Mouse (Mus musculus) thymus, adult 2 months (tissue): Measurements from ENCODE around the gene Rnf111. TPM values are rescaled to one million over a fixed set of nuclear protein-coding genes. Genes with fewer than 3 reads are reported as not detected.
A peak's percentile ranks its signal among the peaks of the same experiment; 100 is the strongest.

Experiments
- DNase-seq: peaks from one replicate; pipeline ENCODE4 v3.0.0; 2021
- H3K27ac ChIP-seq: fragments of 200-500 bp; 2 replicates; pipeline ENCODE4 v1.5.1; 2012; ENCODE audit warnings: low read length, control low read depth; ENCODE audit not compliant: control insufficient read depth, insufficient read depth
- H3K27me3 ChIP-seq: fragments of 200-500 bp; 2 replicates; pipeline ENCODE4 v1.6.1; 2012; ENCODE audit warnings: mild to moderate bottlenecking, low read length, moderate library complexity, mixed read lengths; ENCODE audit not compliant: control insufficient read depth, insufficient read depth
- H3K36me3 ChIP-seq: fragments of 200-500 bp; 2 replicates; pipeline ENCODE4 v1.6.1; 2012; ENCODE audit warnings: mild to moderate bottlenecking, low read length, moderate library complexity; ENCODE audit not compliant: control insufficient read depth, insufficient read depth
- H3K4me1 ChIP-seq: fragments of 200-500 bp; replicated peaks from 2 replicates; pipeline ENCODE4 v1.6.1; 2012; ENCODE audit warnings: low read length; ENCODE audit not compliant: control insufficient read depth, insufficient read depth
- H3K4me3 ChIP-seq: fragments of 200-500 bp; 2 replicates; pipeline ENCODE4 v1.5.1; 2012; ENCODE audit warnings: mild to moderate bottlenecking, low read length, control low read depth, moderate library complexity; ENCODE audit not compliant: control insufficient read depth, insufficient read depth
- CTCF ChIP-seq: fragments of 200-500 bp; IDR thresholded peaks from 2 replicates; pipeline ENCODE4 v1.5.1; 2012; ENCODE audit warnings: mild to moderate bottlenecking, control low read depth, low read length, moderate library complexity, borderline replicate concordance; ENCODE audit not compliant: control insufficient read depth, poor library complexity, insufficient read depth; ENCODE audit errors: extremely low read depth
- POLR2A ChIP-seq: fragments of 200-500 bp; IDR thresholded peaks from 2 replicates; pipeline ENCODE4 v1.6.1; 2012; ENCODE audit warnings: mild to moderate bottlenecking, low read length, control low read depth, moderate library complexity; ENCODE audit not compliant: control insufficient read depth, poor library complexity, insufficient read depth; ENCODE audit errors: extremely low read depth
- WGBS: fragments of 180-500 bp; shearing (Covaris S2); methylation state at CpG from one replicate; pipeline ENCODE4 v1.1.7; 2018; 5-methylcytosine and 5-hydroxymethylcytosine counted together
- polyA plus RNA-seq: library from polyadenylated mRNA; depleted of rRNA; stranded (reverse); fragments of >200 nt; gene quantifications from 2 replicates; pipeline ENCODE4 v1.2.3, GENCODE M21; 2012

Gene Rnf111
- polyA plus RNA-seq, 1 experiment, result 94.5 TPM

DNA sequence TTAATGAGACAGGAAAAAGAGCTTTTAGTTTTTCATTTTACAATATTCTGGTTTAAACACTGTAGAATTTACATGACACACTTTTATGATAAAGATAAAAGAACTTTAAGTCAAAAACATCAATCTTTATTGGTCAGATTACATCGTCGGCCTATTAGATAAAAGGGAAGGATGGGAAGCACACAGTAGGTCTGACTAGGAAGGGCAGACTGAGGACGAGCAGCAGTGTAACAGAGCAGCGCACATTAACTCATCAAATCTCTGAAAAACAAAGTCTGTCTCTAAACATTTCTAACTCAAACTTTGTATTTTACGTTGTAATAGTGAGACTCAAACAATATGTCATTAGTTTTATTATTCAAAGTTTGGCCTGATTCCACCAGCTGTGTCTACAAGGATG is 54.5 kb downstream of the Rnf111 start:
- H3K36me3 ChIP-seq, result peaks cover 55% of the 10 kb centered on the region

DNA sequence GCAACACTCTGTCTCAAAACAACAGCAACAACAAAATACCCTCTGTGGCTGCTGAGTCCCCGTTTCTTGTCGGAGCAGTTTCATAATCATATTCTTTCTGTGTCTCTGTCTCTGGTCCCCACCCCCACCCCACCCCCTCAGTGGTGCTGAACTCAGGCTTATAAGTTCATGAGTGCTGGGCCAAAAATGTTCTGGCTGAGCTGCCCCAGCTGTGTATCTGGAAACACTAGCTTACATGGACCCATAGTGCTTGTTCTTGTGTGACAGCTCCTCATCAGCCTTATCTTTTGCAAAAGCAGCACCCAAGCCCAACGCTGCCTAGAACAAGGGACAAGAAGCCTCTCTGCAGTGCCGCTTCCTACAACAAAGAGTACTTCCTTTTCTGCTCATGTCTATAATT is 63.6 kb downstream of the Rnf111 start:
- no peak overlapping the region for H3K27ac ChIP-seq
- TF ChIP-seq CTCF, result no peak
- no peak for TF ChIP-seq POLR2A
- no peaks in the 10 kb centered on the region for H3K27me3 ChIP-seq
- H3K36me3 ChIP-seq, result peaks cover 61% of the 10 kb centered on the region
- H3K4me1 ChIP-seq, result no peaks in the 10 kb centered on the region
- 93% methylated on average over 4 of the region's 4 CpGs for WGBS
- no peak for DNase-seq
- H3K4me3 ChIP-seq, result no peak overlapping the region

More for the DNA sequence above, 54.5 kb downstream of the Rnf111 start:
- no peak for DNase-seq
- Histone ChIP-seq H3K27ac (no peak overlapping the region), H3K4me3 (no peak overlapping the region), H3K4me1 (peaks cover 4% of the 10 kb centered on the region), H3K27me3 (no peaks in the 10 kb centered on the region)
- TF ChIP-seq CTCF (no peak), POLR2A (no peak)
- 97% methylated on average over 5 of the region's 5 CpGs for WGBS

DNA sequence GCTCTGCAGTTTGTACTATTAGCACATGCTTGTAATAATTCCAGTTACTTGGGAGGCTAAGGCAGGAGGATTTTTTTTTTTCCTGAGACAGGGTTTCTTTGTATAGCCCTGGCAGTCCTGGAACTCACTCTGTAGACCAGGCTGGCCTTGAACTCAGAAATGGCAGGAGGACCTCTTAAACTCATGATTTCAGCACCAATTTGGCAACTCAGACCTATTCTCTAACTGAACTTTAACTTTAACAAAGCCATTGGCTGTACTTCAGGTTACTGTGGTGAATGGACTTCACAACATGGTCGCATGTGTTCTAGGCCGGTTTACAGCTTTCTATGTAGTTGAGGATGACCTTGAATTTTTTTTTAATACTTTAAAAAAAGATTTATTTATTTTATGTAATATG is 80.9 kb downstream of the Rnf111 start:
- Histone ChIP-seq H3K27me3 (no peaks in the 10 kb centered on the region), H3K36me3 (peaks cover 32% of the 10 kb centered on the region), H3K27ac (no peak overlapping the region), H3K4me3 (no peak overlapping the region), H3K4me1 (peaks cover 4% of the 10 kb centered on the region)
- 100% methylated on average over 2 of the region's 2 CpGs for WGBS
- no peak for TF ChIP-seq CTCF
- no peak for TF ChIP-seq POLR2A
- DNase-seq, result no peak

DNA sequence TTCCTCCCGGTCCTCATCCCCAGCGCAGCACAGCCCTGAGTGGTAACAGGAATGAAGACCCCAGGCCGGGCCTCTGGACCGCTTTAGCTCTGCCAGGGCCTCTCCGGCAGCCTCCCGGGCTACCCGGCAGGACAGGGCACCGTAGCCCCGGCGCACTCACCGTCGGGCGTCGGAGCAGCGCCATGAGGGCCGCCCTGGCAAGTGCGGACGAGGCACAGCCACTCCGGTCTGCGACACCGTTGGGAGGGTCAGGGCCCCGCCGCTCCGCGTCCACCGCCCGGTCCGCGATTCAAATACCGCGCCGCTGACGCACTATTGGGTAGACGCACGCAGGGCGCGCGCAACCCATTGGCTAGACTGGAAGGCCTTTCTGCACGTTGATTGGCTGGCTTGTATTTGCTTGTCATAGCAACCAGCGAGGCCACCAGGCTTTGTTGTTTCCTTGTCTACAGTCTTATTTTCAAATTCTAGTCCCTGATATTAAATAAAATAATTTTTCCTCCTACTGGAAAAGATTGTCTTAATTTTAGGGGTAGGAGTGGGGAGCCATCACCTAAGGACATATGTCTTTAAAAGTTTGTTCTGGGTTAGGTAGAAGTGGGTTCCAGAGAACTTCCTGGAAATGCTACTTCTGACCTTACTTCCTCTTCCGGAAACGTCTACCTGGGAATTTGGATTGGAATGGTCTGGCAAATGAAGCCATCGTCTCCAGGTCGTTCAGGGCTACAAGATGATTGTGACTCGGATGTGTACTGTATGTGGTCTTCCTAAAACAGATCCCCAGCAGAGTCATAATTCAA is 82.1 kb downstream of the Rnf111 start, which contains the start of gene Ccnb2:
Ccnb2 (minus strand) TSS at position 291 of the 800 bp plus-strand sequence.
- peaks cover 20% of the 10 kb centered on the region for H3K36me3 ChIP-seq
- peak; percentile 88 for DNase-seq
- peaks cover 4% of the 10 kb centered on the region for H3K4me1 ChIP-seq
- no peak within 1 kb of the TSS for H3K27ac ChIP-seq
- H3K4me3 ChIP-seq, result peak within 1 kb of the TSS; percentile 76
- WGBS, result under 1% methylated on average over 45 of the region's 45 CpGs
- H3K27me3 ChIP-seq, result no peaks in the 10 kb centered on the region
- peak; percentile 65; the same call in 1 of the 2 replicates for TF ChIP-seq POLR2A
- TF ChIP-seq CTCF, result no peak

DNA sequence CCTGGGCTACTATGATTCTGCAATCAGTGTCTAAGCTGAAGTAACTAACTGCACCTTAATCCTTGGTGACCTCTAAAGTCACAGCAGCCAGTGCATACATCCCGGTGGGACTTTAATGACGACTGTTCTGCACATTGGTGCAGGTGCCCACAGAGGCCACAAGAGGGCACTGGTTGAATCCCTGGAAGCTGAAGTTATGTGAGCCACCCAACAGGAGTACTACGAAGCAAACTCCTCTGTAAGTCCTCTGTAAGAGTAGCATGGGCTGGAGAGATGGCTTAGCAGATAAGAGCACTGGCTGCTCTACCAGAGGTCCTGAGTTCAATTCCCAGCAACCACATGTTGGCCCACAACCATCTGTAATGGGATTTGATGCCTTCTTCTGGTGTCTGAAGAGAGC is 87.1 kb downstream of the Rnf111 start:
- Histone ChIP-seq H3K4me3 (no peak overlapping the region), H3K27me3 (no peaks in the 10 kb centered on the region), H3K36me3 (peaks cover 41% of the 10 kb centered on the region), H3K4me1 (peaks cover 4% of the 10 kb centered on the region), H3K27ac (no peak overlapping the region)
- WGBS, result 80% methylated on average over 3 of the region's 3 CpGs
- peak; percentile 39 for DNase-seq
- TF ChIP-seq CTCF (peak; percentile 54; the same call in 1 of the 2 replicates), POLR2A (no peak)

DNA sequence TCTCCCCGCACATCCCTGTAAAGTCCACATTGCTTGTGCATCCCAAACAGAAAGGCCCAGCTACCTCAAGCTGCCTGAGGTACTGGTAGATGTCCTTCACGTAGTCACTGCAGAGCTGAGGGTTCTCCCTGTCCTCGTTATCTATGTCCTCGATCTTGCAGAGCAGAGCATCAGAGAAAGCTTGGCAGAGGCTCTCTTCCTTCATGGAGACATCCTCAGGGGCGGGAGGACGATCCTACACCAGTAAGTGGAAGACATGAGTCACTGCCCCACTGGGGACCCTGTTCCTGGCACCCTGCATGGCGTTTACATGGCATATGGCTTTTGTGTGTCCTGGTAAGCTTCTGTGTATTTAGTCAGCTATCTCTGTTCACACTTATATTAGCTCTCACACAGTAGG is 90.5 kb downstream of the Rnf111 start:
- TF ChIP-seq POLR2A (no peak), CTCF (no peak)
- WGBS, result 98% methylated on average over 7 of the region's 7 CpGs
- no peak for DNase-seq
- Histone ChIP-seq H3K4me3 (no peak overlapping the region), H3K36me3 (peaks cover 62% of the 10 kb centered on the region), H3K4me1 (no peaks in the 10 kb centered on the region), H3K27ac (no peak overlapping the region), H3K27me3 (no peaks in the 10 kb centered on the region)
